Mouse (Mus musculus) left cerebral cortex, adult 18-20 months (tissue): Measurements from ENCODE around the gene Ppp2r5b. TPM values are rescaled to one million over a fixed set of nuclear protein-coding genes. Genes with fewer than 3 reads are reported as not detected.

Source experiments
- DNase-seq, 2 experiments: peaks; one replicate each; pipeline ENCODE4 v3.0.0; 2021 to 2022; ENCODE audit warnings: low spot score in 2 of 2, mixed read lengths in 1 of 2
- total RNA-seq, 2 experiments: library from RNA; stranded (reverse); gene quantifications; 2 replicates each; pipeline ENCODE4 v1.2.3; 2021

Ppp2r5b gene
- total RNA-seq, 2 experiments from 2014 or later = 152 to 158 TPM

DNA sequence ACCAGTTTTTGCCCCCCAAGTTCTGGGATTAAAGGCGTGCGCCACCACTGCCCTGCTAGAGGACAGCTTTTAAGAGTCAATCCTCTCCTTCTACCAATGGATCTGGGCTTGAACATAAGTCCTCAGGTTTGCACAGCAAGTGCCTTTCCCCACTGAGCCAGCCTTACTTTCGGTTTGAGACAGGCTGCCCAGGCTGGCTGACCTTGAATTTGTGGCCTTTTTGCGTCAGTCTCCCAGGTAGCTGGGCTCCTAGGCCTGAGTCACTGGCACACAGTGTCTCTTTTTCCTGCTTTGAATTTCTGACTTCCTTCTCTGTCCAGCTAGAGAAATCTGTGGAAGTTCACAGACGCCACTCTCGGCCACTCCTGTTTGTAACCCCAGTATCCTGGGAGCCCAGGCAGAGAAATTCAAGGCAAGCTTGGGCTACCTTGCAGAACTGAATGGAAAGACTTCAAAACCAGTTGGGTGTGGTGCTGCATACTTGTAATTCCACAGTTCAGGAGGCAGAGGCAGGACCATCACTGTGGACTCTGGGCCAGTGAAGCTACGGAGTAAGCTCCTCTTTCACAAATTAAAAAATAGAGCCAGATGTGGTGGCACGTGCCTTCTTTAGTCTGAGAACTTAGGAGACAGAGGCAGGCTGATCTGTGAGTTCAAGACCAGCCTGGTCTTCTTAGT is 34.3 kb upstream of the Ppp2r5b start:
- DNase-seq = no peak

DNA sequence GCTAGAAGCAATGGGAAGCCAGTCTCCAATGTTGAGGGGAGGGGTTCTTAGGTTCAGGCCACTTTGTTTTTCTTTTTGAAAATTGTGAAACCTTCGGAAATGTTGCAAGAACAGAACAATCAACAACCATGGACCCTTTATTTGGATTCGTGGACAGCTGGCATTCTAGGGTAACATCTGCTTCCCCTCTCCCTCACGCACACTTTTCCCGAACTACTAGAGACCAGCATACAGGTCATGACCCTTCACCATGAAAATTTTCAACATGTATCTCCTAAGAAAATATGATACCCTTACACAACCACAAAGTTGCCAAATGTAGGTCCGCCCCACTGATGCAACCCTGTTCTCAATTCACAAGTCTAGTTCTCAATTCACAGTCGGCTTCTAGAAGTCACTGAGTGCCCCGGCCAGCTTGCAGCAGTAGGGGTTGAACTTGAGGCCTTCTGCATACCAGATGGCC is 33.0 kb upstream of the Ppp2r5b start:
- no peak for DNase-seq

DNA sequence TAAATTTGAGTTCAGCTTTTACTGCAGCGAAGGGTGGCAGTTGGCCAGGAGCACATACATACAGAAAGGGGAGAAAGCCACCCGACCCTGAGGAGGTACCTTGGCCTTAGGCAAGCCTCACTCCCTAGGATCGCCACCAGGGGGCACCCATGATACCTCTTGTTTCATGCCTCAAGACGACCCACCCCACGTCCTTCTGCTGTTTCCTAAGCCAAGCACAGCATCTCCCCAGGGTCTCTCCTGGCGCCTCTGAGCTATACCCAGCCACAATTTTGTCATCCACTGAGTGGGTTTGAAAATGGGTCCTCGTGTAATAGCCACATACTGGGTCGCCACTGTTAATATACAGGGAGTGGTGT is 32.5 kb upstream of the Ppp2r5b start:
- peak; percentile 83 to 86 for DNase-seq

DNA sequence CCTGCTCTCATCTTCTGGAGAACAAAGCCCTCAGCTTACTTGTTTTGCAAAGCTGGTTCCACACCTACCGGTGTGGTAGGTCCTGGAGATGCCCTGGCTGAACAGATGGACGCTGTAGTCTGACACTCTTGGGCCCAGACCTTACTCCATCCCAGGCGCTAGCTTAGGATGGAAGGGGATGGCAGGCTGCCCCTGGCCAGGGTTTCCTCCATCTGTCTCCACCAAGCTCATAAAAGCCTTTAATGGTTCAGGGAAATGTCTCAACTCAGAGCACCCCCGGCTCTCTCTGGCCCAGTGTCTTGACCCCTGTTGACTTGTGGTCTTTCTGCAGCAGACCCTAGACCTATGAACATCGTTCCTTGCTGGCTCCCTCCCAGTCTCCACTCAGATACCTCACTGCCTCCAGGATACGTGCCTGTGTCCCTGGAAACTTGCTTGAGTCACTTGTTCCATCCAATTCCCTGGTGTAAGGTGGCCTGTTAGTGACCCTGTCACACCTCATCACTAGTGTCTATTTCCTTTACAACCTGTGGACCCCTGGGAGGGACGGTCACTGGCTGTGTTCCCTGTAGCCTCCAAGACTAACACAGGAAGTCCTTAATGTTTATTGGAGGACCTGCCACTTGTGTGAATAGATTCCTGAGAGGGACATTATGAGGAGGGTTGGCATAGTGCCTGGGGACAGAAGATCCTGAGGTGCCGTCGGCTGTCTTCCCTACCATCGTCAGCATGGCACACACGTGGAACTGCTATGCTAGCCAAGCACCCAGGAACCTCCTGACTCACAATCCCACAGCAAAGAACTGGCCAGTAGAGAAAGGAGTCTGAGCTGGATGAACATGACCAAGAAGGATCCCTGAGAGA is 31.9 kb upstream of the Ppp2r5b start:
- DNase-seq = no peak

DNA sequence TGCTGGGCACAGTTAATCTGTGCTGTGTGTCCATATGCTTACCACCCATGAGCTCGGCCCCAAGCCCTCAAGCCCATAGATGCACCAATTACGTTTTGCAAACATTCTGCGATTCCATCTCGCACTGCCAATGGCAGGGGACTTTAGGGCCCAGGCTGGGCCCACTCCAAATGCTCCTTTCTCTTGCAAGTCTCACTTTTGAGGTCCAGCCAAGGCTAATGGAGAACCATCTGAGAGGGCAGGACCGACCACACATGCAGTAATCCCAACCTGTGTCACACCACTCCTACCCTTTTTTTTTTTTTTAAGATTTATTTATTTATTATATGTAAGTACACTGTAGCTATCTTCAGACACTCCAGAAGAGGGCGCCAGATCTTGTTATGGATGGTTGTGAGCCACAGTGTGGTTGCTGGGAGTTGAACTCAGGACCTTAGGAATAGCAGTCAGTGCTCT is 30.1 kb upstream of the Ppp2r5b start:
- no peak for DNase-seq

DNA sequence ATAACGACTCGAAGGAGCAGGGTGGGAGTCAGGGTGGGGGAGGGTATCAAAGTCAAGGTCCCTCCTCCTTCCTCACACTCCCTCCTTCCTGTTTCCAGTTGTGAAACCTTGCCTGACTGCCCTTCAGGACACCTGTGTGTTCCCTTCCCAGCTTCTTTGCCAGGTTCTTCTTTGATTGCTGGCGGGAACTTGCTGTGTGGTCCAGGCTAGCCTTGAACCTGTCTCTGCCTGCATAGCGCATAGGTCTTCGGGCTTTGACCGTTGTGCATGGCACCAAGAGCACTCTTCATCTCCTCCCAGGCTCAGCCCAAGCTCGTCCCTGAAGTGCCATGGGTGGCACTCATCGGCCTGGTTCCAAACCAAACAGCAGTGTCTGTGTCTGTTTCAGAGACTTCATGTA is 29.3 kb upstream of the Ppp2r5b start:
- no peak for DNase-seq

DNA sequence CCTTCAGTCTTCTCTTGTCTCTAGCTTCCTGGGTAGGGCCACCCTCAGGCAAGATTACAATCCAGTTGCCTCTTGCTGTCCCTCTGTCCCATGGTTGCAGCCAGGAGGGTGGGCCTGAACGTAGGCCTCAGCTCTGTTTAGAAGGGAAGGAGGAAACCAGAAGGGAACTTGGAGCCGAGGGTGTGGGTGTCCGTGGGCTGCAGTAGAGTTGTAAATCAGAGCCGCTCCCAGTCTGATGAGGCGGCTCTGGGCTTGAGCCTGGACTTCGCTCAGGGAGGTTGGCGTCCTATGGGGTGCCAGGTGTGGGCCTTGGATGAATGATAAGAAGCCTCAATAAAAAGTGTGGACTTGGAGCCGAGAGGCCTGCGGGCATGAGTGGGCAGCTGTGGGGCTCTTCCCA is 28.5 kb upstream of the Ppp2r5b start:
- peak; percentile 38 to 52 for DNase-seq

DNA sequence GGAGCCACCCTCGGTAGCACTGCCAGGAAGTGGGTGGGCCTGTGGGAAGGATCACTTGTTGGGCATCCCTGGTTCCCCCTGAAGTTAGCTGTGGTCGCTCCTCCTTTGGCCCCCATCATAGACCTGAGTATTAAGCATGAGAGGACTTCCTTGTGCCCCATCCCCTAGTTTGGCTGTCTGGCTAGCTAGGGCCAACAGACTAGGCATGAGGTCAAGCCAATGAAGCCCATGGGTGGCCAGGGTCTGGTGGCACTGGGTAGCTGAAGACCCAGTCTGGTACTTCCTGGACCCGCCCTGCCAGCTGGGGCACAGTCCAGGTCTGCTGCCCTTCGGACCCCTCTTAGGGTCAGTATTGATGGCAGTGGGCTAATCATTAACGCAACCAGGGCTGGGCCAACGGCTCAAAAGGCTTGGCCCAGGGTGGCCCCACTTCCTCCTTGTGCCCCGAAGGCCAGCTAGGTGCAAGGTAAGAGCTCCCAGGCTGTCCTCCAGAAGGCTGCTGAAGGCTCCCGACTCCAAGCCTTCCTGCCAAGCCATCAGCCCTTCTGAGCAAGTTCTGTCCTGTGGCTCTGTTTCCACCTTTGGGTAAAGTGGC is 27.3 kb upstream of the Ppp2r5b start:
- DNase-seq = no peak

DNA sequence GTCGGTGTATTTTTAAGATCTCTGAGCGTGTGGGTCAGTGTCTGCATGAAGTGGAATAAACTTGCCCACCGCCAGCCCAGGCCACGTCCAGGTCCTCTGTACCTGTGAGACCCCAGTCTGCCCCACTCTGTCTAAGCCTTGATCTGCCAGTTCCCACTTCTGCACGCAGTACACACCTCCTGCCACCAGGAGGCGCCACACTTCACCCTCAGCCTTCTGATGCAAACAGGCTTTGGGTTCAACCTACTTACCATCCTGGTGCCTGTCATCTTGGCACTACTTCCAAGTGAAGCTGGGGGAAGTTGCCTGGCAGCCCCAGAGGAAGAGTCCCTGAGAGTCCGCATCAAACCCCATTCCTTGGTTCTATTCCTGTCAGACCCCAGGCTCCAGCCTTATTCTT is 26.6 kb upstream of the Ppp2r5b start:
- peak; percentile 50 to 59 for DNase-seq

DNA sequence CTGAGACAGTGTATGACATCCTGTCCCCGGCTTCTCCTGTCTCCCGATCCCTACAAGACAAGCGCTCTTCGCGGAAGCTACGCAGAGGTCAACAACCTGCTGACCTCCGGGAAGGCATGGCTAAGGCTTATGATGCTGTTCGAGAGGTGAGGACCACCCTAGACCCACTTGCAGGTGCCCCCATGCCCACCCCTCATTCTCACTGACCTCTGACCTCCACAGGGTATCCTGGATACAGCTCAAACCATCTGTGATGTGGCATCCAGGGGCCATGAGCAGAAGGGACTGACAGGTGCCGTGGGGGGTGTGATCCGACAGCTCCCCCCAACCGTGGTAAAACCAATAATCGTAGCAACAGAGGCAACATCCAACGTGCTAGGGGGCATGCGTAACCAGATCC is 25.7 kb upstream of the Ppp2r5b start:
- DNase-seq = no peak

DNA sequence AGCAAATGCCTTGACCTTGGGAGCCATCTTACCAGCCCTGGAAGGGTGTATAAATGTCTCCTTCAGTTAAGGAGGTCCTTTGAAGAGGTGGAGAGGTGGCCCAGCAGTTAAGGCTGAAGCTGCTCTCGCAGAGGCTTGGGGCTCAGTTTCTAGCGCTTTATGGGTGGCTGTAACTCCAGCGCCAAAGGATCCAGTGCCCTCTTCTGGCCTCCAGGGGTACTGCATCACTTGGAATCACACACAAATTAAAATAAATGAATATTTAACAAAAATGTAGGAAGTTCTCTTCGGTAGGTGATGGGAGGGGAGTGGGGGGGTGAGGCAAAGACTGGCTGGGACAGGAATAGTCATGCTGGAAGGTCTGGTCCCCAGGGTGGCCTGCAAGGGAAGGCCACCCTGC is 25.3 kb upstream of the Ppp2r5b start:
- DNase-seq = no peak

DNA sequence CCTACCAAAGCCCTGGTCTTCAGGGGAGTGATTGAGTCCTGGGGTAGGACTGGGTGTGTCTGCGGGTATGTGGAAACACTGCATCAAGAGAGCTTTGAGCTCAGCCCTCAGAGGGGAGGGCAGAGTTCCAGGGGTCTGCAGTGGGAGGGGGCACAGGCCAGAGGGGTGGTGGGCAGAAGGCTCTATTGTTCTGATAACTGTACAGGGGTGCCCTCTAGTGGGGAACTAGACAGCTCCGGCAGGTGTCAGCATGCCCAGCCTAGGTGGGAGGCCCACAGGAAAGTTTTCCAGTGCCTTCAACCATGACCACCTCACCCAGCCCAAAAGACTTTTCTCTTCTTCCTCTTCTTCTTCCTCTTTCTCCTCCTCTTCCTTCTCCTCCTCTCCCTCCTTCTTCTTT is 24.8 kb upstream of the Ppp2r5b start:
- no peak for DNase-seq

DNA sequence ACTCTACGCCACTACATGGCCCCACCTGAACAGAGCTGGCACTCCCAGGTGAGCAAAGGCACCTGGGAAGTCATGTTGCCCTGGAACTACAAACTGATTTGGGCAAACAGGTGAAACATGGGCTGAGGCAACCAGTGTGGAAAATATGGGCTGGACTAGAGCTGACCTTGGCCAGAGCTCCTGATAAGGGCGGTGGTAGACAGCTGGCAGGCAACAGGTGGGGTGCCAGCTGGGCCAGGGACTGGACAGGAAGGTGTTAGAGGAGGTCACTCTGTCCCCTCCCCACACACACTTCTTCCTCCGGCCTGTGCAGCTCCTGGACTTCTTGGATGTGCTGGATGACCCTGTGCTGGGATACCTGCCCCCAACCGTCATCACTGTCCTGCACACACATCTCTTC is 17.3 kb upstream of the Ppp2r5b start:
- DNase-seq = no peak

DNA sequence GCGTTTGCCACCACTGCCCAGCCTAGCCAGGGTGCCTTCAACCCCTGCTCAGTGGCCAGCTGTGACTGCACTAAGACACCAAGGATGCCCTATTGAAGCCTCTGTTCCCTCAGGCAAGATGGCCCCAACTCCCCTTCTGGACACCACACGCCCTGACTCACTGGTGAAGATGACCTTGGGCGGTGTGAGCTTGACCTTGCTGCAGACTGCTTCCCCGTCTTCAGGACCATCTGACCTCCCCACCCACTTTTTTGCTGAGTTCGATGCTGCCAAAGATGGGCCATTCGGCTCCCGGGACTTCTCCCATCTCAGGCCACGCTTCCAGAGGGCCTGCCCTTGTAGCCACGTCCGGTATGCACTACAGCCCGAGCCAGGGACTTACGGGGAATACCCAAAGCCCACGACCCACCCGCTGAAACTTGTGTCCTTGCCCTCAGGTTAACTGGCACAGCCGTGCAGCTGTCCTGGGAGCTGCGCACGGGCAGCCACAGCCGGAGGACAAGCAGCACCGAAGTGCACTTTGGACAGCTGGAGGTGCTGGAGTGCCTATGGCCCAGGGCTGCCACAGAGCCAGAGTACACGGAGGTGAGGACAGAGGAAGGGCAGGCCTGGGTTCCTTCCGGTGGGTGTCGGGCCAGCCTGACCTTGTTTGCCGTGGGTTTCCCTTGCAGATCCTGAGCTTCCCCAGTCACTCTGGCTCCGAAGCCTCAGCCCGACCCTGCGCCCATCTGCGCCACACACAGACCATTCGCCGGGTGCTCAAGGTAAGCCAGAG is 12.0 kb upstream of the Ppp2r5b start:
- no peak for DNase-seq

DNA sequence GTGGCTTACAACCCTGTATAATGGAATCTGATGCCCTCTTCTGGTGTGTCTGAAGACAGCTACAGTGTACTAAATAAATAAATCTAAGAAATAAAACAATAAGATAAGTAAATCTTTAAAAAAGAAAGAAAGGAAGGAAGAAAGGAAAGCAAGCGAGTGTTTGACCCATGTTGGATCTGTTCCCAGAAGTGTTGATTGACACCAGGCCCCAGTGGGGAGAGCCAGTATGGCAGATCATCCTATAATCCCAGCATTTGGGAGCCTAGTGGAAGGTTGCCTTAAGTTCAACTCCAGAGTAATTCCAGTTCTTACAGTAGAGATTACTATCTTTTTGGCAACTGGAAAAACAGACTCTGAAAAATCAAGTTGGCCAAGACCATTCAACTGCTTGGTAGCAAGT is 10.1 kb upstream of the Ppp2r5b start:
- DNase-seq = no peak

DNA sequence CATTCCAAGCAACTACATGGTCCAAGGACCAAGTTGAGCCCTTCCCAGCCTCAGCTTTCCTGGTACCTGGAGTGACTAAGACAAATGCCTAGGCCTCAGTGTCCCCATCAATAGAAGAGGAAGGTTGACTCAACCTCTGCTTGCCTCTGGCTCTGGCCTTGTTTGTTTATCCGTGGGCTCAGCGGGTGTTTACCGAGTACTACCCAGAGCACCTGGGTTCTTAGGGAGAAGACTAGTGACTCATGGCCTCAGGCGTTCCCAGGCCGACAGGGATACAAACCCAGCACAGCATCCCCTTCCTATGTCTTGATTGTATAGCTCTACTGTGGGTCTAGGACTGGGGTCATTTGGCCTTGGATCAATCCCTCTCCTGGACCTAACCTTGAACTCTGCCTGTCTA is 7.6 kb upstream of the Ppp2r5b start:
- no peak for DNase-seq

DNA sequence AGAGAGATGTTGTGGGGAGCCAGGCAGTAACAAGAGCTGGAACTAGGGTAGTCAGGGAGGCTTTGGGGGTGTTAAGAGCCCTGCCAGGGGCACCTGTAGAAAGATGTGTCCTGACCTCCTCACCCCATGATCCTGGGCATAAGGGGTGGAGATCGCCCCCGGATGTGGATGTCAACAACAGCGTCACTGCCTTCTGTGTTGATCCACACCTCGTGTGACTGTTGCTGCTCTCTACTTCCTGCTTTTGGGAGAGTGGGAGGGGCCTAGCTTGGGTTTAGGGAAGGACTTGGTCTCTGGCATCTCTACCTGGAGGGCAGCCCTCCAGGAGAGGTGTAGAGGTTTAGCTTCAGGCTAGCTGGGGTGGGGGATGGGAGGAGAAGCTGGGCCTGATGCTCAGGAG is 6.6 kb upstream of the Ppp2r5b start:
- no peak for DNase-seq

DNA sequence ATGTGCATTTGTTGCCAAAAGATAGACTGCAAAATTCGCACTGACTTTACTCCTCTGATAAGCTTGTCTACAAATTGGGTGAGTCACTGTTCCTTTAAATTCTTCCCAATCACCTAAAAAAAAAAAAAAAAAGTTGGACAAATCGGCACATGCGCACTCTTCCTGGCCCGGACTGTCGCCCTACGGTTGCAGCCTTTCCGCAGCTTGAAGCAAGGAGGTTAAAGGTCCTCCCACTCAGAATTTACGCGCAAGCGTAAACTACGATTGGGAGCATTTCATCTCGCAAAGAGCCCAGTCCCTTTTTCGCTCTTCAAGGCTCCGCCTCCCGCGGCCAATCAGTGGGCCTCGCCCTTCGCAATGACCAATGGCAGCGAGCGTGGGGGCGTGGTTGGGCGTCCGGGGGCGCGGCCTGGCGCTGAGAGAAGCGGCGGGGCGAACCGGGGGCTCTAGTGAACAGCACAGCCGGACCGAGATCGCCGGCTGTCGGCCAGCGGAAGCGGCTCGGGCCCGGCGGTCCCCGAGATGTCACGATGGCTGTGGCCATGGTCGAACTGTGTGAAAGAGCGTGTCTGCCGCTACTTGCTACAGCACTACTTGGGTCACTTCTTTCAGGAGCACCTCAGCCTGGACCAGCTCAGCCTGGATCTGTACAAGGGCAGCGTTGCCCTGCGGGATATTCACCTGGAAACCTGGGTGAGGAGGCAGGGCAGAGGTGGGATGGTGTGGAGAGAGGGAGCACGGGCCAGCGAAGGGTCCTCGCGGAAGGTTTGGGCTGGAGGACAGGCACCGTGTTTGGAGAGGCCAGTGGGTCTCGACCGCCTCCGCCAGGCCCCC is 5.8 kb upstream of the Ppp2r5b start, which contains the start of gene Atg2a:
Gene Atg2a (plus strand): TSS at position 395 of the 834 bp plus-strand sequence.
- DNase-seq = peak; percentile 97

DNA sequence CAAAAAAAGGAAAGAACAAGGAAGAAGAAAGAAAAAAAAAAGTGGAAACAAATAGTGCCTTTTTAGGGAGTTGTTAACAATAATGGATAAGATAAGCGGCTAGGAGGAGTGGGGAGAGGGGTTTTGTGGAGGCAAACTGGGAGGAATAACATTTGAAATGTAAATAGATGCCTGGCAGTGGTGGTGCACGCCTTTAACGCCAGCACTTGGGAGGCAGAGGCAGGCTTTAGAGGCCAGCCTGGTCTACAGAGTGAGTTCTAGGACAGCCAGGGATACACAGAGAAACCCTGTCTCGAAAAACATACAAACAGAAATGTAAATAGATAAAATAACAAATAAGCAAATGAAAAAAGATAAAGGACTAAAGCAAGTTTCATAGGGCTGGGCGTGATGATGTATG is 5.1 kb upstream of the Ppp2r5b start:
- no peak for DNase-seq

DNA sequence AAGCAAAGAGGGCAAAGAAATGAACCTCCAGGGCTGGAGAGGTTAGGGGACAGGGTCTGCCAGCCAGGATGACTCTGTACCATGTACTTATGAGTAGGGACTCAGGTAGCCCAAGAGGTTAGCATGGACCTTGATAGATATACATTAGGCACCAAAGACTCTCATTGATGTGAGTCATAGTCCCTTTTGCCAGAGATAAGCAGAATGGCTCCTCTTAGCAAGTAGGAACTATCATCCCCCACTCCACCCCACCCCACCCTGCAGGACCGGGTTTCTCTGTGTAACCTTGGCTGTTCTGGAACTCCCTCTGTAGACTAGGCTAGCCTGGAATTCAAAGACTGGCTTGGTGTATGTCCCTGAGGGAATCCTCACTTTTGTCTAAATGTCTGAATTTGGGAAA is 4.5 kb upstream of the Ppp2r5b start:
- no peak for DNase-seq
